Mouse (Mus musculus): Measurements from ENCODE around the gene Rps6kb1. TPM values are rescaled to one million over a fixed set of nuclear protein-coding genes. Genes with fewer than 3 reads are reported as not detected.

The Rps6kb1 gene
- polyA plus RNA-seq, 1 experiment from 2014 or later = 56.9 TPM

GRCm38 (mm10) chr11:86578106-86578808, 33.7 kb upstream of the Rps6kb1 start:
- H3K4me2 ChIP-seq (replicated peaks) = no peak overlapping the region
- H3K27me3 ChIP-seq = no peaks in the 10 kb centered on the region
- ATAC-seq = no peak
- no peak overlapping the region for H3K4me3 ChIP-seq (replicated peaks)
- 85% methylated on average over 6 of the region's 6 CpGs for WGBS
- 0 out of 2 replicates have a peak, but pooled peaks cover 3% of the 10 kb centered on the region for H3K4me1 ChIP-seq (replicated peaks)
- peaks cover 6% of the 10 kb centered on the region for H3K36me3 ChIP-seq
- H3K9ac ChIP-seq (replicated peaks) = no peak overlapping the region
- no peaks in the 10 kb centered on the region for H3K9me3 ChIP-seq
- H3K27ac ChIP-seq = no peak overlapping the region

- Histone ChIP-seq H3K36me3 (no peaks in the 10 kb centered on the region), H3K4me3 (replicated peaks) (no peak overlapping the region), H3K9ac (replicated peaks) (no peak overlapping the region), H3K4me2 (replicated peaks) (no peak overlapping the region), H3K27me3 (no peaks in the 10 kb centered on the region), H3K4me1 (replicated peaks) (0 out of 2 replicates have a peak, but pooled peaks cover 3% of the 10 kb centered on the region), H3K9me3 (no peaks in the 10 kb centered on the region), H3K27ac (no peak overlapping the region)
- 80% methylated on average over 4 of the region's 4 CpGs for WGBS
- no peak for ATAC-seq
Measured at GRCm38 (mm10) chr11:86577231-86577630, 32.6 kb upstream of the Rps6kb1 start.

GRCm38 (mm10) chr11:86575632-86576378, 31.2 kb upstream of the Rps6kb1 start:
- Histone ChIP-seq H3K36me3 (no peaks in the 10 kb centered on the region), H3K27ac (no peak overlapping the region), H3K4me3 (replicated peaks) (no peak overlapping the region), H3K4me1 (replicated peaks) (0 out of 2 replicates have a peak, but pooled peaks cover 3% of the 10 kb centered on the region), H3K9me3 (no peaks in the 10 kb centered on the region), H3K4me2 (replicated peaks) (no peak overlapping the region), H3K9ac (replicated peaks) (no peak overlapping the region), H3K27me3 (no peaks in the 10 kb centered on the region)
- ATAC-seq = no peak
- 81% methylated on average over 7 of the region's 7 CpGs for WGBS

GRCm38 (mm10) chr11:86574408-86574807, 29.8 kb upstream of the Rps6kb1 start:
- no peak overlapping the region for H3K4me3 ChIP-seq (replicated peaks)
- 74% methylated on average over 2 of the region's 2 CpGs for WGBS
- no peak for ATAC-seq

GRCm38 (mm10) chr11:86573646-86574231, 29.1 kb upstream of the Rps6kb1 start:
- 0 out of 2 replicates have a peak, but pooled peaks cover 3% of the 10 kb centered on the region for H3K4me1 ChIP-seq (replicated peaks)
- no peak overlapping the region for H3K27ac ChIP-seq
- H3K36me3 ChIP-seq = no peaks in the 10 kb centered on the region
- no peaks in the 10 kb centered on the region for H3K9me3 ChIP-seq
- H3K27me3 ChIP-seq = no peaks in the 10 kb centered on the region
- H3K4me3 ChIP-seq (replicated peaks) = no peak overlapping the region
- H3K4me2 ChIP-seq (replicated peaks) = no peak overlapping the region
- 92% methylated on average over 6 of the region's 6 CpGs for WGBS
- no peak for ATAC-seq
- H3K9ac ChIP-seq (replicated peaks) = no peak overlapping the region

More at GRCm38 (mm10) chr11:86574408-86574807, 29.8 kb upstream of the Rps6kb1 start:
- H3K4me1 ChIP-seq (replicated peaks) = 0 out of 2 replicates have a peak, but pooled peaks cover 3% of the 10 kb centered on the region
- no peaks in the 10 kb centered on the region for H3K36me3 ChIP-seq
- no peaks in the 10 kb centered on the region for H3K9me3 ChIP-seq
- no peak overlapping the region for H3K9ac ChIP-seq (replicated peaks)
- H3K27me3 ChIP-seq = no peaks in the 10 kb centered on the region
- no peak overlapping the region for H3K4me2 ChIP-seq (replicated peaks)
- no peak overlapping the region for H3K27ac ChIP-seq

- Histone ChIP-seq H3K27ac (no peak overlapping the region), H3K4me3 (replicated peaks) (no peak overlapping the region), H3K36me3 (no peaks in the 10 kb centered on the region), H3K9me3 (no peaks in the 10 kb centered on the region), H3K4me1 (replicated peaks) (0 out of 2 replicates have a peak, but pooled peaks cover 3% of the 10 kb centered on the region), H3K4me2 (replicated peaks) (no peak overlapping the region), H3K9ac (replicated peaks) (no peak overlapping the region), H3K27me3 (no peaks in the 10 kb centered on the region)
- WGBS = 86% methylated on average over 2 of the region's 2 CpGs
- ATAC-seq = no peak
Measured at GRCm38 (mm10) chr11:86572623-86573022, 28.0 kb upstream of the Rps6kb1 start.

GRCm38 (mm10) chr11:86571871-86572270, 27.3 kb upstream of the Rps6kb1 start:
- Histone ChIP-seq H3K27me3 (no peaks in the 10 kb centered on the region), H3K4me3 (replicated peaks) (no peak overlapping the region), H3K36me3 (no peaks in the 10 kb centered on the region), H3K27ac (no peak overlapping the region), H3K4me2 (replicated peaks) (no peak overlapping the region), H3K9me3 (no peaks in the 10 kb centered on the region), H3K4me1 (replicated peaks) (0 out of 2 replicates have a peak, but pooled peaks cover 3% of the 10 kb centered on the region), H3K9ac (replicated peaks) (no peak overlapping the region)
- 88% methylated on average over 4 of the region's 4 CpGs for WGBS
- ATAC-seq = no peak

- no peak for ATAC-seq
- WGBS = 63% methylated on average over 15 of the region's 15 CpGs
Measured at GRCm38 (mm10) chr11:86571047-86571855, 26.6 kb upstream of the Rps6kb1 start.

GRCm38 (mm10) chr11:86570261-86570746, 25.7 kb upstream of the Rps6kb1 start:
- no peaks in the 10 kb centered on the region for H3K9me3 ChIP-seq

More at GRCm38 (mm10) chr11:86571047-86571855, 26.6 kb upstream of the Rps6kb1 start:
- H3K9me3 ChIP-seq = no peaks in the 10 kb centered on the region
- no peak overlapping the region for H3K4me2 ChIP-seq (replicated peaks)
- 0 out of 2 replicates have a peak, but pooled peaks cover 3% of the 10 kb centered on the region for H3K4me1 ChIP-seq (replicated peaks)
- H3K36me3 ChIP-seq = no peaks in the 10 kb centered on the region
- no peak overlapping the region for H3K4me3 ChIP-seq (replicated peaks)
- no peak overlapping the region for H3K9ac ChIP-seq (replicated peaks)
- H3K27me3 ChIP-seq = no peaks in the 10 kb centered on the region
- no peak overlapping the region for H3K27ac ChIP-seq

GRCm38 (mm10) chr11:86568425-86568824, 23.8 kb upstream of the Rps6kb1 start:
- Histone ChIP-seq H3K4me2 (replicated peaks) (no peak overlapping the region), H3K9me3 (no peaks in the 10 kb centered on the region), H3K27ac (no peak overlapping the region), H3K4me3 (replicated peaks) (no peak overlapping the region), H3K36me3 (no peaks in the 10 kb centered on the region), H3K9ac (replicated peaks) (no peak overlapping the region), H3K4me1 (replicated peaks) (no peaks in the 10 kb centered on the region), H3K27me3 (no peaks in the 10 kb centered on the region)
- no peak for ATAC-seq
- WGBS = 80% methylated on average over 3 of the region's 3 CpGs

More at GRCm38 (mm10) chr11:86570261-86570746, 25.7 kb upstream of the Rps6kb1 start:
- Histone ChIP-seq H3K4me2 (replicated peaks) (no peak overlapping the region), H3K36me3 (no peaks in the 10 kb centered on the region), H3K4me3 (replicated peaks) (no peak overlapping the region), H3K9ac (replicated peaks) (no peak overlapping the region), H3K27me3 (no peaks in the 10 kb centered on the region), H3K4me1 (replicated peaks) (no peaks in the 10 kb centered on the region), H3K27ac (no peak overlapping the region)
- no peak for ATAC-seq
- WGBS = 86% methylated on average over 9 of the region's 9 CpGs

- Histone ChIP-seq H3K36me3 (peaks cover 25% of the 10 kb centered on the region), H3K9ac (replicated peaks) (no peak overlapping the region), H3K27me3 (no peaks in the 10 kb centered on the region), H3K4me1 (replicated peaks) (no peaks in the 10 kb centered on the region), H3K4me3 (replicated peaks) (no peak overlapping the region), H3K4me2 (replicated peaks) (no peak overlapping the region), H3K27ac (no peak overlapping the region), H3K9me3 (no peaks in the 10 kb centered on the region)
- no peak for ATAC-seq
- WGBS = 90% methylated on average over 4 of the region's 4 CpGs
Measured at GRCm38 (mm10) chr11:86558258-86558657, 13.7 kb upstream of the Rps6kb1 start.
